Mouse (Mus musculus): ENCODE data around the gene Mgat1. TPM values are rescaled to one million over a fixed set of nuclear protein-coding genes. Genes with fewer than 3 reads are reported as not detected.

Gene Mgat1
- polyA plus RNA-seq, 1 experiment from 2014 or later, result 55.3 TPM

GRCm38 (mm10) chr11:49203771-49204497, 40.1 kb upstream of the Mgat1 start:
- peaks cover 6% of the 10 kb centered on the region; the same call in 1 of the 2 replicates for H3K4me1 ChIP-seq (ENCODE audit: control insufficient read depth, insufficient read depth, low read length)
- peak overlapping the region; percentile 99 for H3K27ac ChIP-seq (ENCODE audit: low read depth, low read length)
- ATAC-seq (ENCODE audit: low FRiP score, low TSS enrichment), result peak; percentile 79
- peak overlapping the region; percentile 97 for H3K9ac ChIP-seq (ENCODE audit: low read depth, low read length)
- peaks cover 9% of the 10 kb centered on the region for H3K36me3 ChIP-seq (ENCODE audit: control insufficient read depth, insufficient read depth, low read length)
- no peaks in the 10 kb centered on the region for H3K9me3 ChIP-seq (ENCODE audit: control insufficient read depth, low read length)
- peak overlapping the region; percentile 75 for H3K4me2 ChIP-seq (replicated peaks; ENCODE audit: low read depth, low read length)
- under 1% methylated on average over 24 of the region's 24 CpGs for WGBS
- H3K27me3 ChIP-seq (ENCODE audit: control insufficient read depth, insufficient read depth, low read length), result no peaks in the 10 kb centered on the region
- peak overlapping the region; percentile 88 for H3K4me3 ChIP-seq (ENCODE audit: low read length)

GRCm38 (mm10) chr11:49205080-49205590, 38.9 kb upstream of the Mgat1 start:
- H3K27me3 ChIP-seq (ENCODE audit: control insufficient read depth, insufficient read depth, low read length), result no peaks in the 10 kb centered on the region
- H3K4me1 ChIP-seq (ENCODE audit: control insufficient read depth, insufficient read depth, low read length), result peaks cover 6% of the 10 kb centered on the region; the same call in 1 of the 2 replicates
- ATAC-seq (ENCODE audit: low FRiP score, low TSS enrichment), result no peak
- peak overlapping the region; percentile 75 for H3K4me2 ChIP-seq (replicated peaks; ENCODE audit: low read depth, low read length)
- no peak overlapping the region for H3K27ac ChIP-seq (ENCODE audit: low read depth, low read length)
- 77% methylated on average over 6 of the region's 6 CpGs for WGBS
- H3K9me3 ChIP-seq (ENCODE audit: control insufficient read depth, low read length), result no peaks in the 10 kb centered on the region
- peak overlapping the region; percentile 88 for H3K4me3 ChIP-seq (ENCODE audit: low read length)
- peaks cover 9% of the 10 kb centered on the region for H3K36me3 ChIP-seq (ENCODE audit: control insufficient read depth, insufficient read depth, low read length)
- no peak overlapping the region for H3K9ac ChIP-seq (ENCODE audit: low read depth, low read length)

GRCm38 (mm10) chr11:49207495-49207894, 36.5 kb upstream of the Mgat1 start:
- Histone ChIP-seq H3K9ac (ENCODE audit: low read depth, low read length) (no peak overlapping the region), H3K36me3 (ENCODE audit: control insufficient read depth, insufficient read depth, low read length) (peaks cover 9% of the 10 kb centered on the region), H3K27me3 (ENCODE audit: control insufficient read depth, insufficient read depth, low read length) (no peaks in the 10 kb centered on the region), H3K27ac (ENCODE audit: low read depth, low read length) (no peak overlapping the region), H3K4me1 (ENCODE audit: control insufficient read depth, insufficient read depth, low read length) (peaks cover 6% of the 10 kb centered on the region; the same call in 1 of the 2 replicates), H3K4me2 (replicated peaks; ENCODE audit: low read depth, low read length) (no peak overlapping the region), H3K9me3 (ENCODE audit: control insufficient read depth, low read length) (no peaks in the 10 kb centered on the region), H3K4me3 (ENCODE audit: low read length) (no peak overlapping the region)
- no peak for ATAC-seq (ENCODE audit: low FRiP score, low TSS enrichment)
- WGBS, result 94% methylated on average over 1 of the region's 1 CpGs

GRCm38 (mm10) chr11:49212577-49212976, 31.4 kb upstream of the Mgat1 start:
- Histone ChIP-seq H3K27ac (ENCODE audit: low read depth, low read length) (no peak overlapping the region), H3K9me3 (ENCODE audit: control insufficient read depth, low read length) (no peaks in the 10 kb centered on the region), H3K36me3 (ENCODE audit: control insufficient read depth, insufficient read depth, low read length) (peaks cover 48% of the 10 kb centered on the region), H3K4me3 (ENCODE audit: low read length) (no peak overlapping the region), H3K4me1 (ENCODE audit: control insufficient read depth, insufficient read depth, low read length) (no peaks in the 10 kb centered on the region), H3K4me2 (replicated peaks; ENCODE audit: low read depth, low read length) (no peak overlapping the region), H3K27me3 (ENCODE audit: control insufficient read depth, insufficient read depth, low read length) (no peaks in the 10 kb centered on the region), H3K9ac (ENCODE audit: low read depth, low read length) (no peak overlapping the region)
- no peak for ATAC-seq (ENCODE audit: low FRiP score, low TSS enrichment)

- WGBS, result 100% methylated on average over 1 of the region's 1 CpGs
- ATAC-seq (ENCODE audit: low FRiP score, low TSS enrichment), result no peak
- Histone ChIP-seq H3K27me3 (ENCODE audit: control insufficient read depth, insufficient read depth, low read length) (no peaks in the 10 kb centered on the region), H3K4me2 (replicated peaks; ENCODE audit: low read depth, low read length) (no peak overlapping the region), H3K27ac (ENCODE audit: low read depth, low read length) (no peak overlapping the region), H3K9me3 (ENCODE audit: control insufficient read depth, low read length) (no peaks in the 10 kb centered on the region), H3K4me1 (ENCODE audit: control insufficient read depth, insufficient read depth, low read length) (no peaks in the 10 kb centered on the region), H3K9ac (ENCODE audit: low read depth, low read length) (no peak overlapping the region), H3K36me3 (ENCODE audit: control insufficient read depth, insufficient read depth, low read length) (peaks cover 49% of the 10 kb centered on the region), H3K4me3 (ENCODE audit: low read length) (no peak overlapping the region)
These were observed 30.5 kb upstream of the Mgat1 start for GRCm38 (mm10) chr11:49213505-49213904.

- 98% methylated on average over 2 of the region's 2 CpGs for WGBS
- H3K9me3 ChIP-seq (ENCODE audit: control insufficient read depth, low read length), result no peaks in the 10 kb centered on the region
- peaks cover 34% of the 10 kb centered on the region for H3K36me3 ChIP-seq (ENCODE audit: control insufficient read depth, insufficient read depth, low read length)
- H3K27me3 ChIP-seq (ENCODE audit: control insufficient read depth, insufficient read depth, low read length), result no peaks in the 10 kb centered on the region
- no peak overlapping the region for H3K4me3 ChIP-seq (ENCODE audit: low read length)
- ATAC-seq (ENCODE audit: low FRiP score, low TSS enrichment), result no peak
- H3K27ac ChIP-seq (ENCODE audit: low read depth, low read length), result no peak overlapping the region
- no peak overlapping the region for H3K9ac ChIP-seq (ENCODE audit: low read depth, low read length)
- H3K4me2 ChIP-seq (replicated peaks; ENCODE audit: low read depth, low read length), result no peak overlapping the region
- H3K4me1 ChIP-seq (ENCODE audit: control insufficient read depth, insufficient read depth, low read length), result no peaks in the 10 kb centered on the region
These were observed 24.7 kb upstream of the Mgat1 start for GRCm38 (mm10) chr11:49219271-49219670.

GRCm38 (mm10) chr11:49224455-49224854, 19.5 kb upstream of the Mgat1 start:
- Histone ChIP-seq H3K4me2 (replicated peaks; ENCODE audit: low read depth, low read length) (no peak overlapping the region), H3K27me3 (ENCODE audit: control insufficient read depth, insufficient read depth, low read length) (no peaks in the 10 kb centered on the region), H3K27ac (ENCODE audit: low read depth, low read length) (no peak overlapping the region), H3K9me3 (ENCODE audit: control insufficient read depth, low read length) (no peaks in the 10 kb centered on the region), H3K4me1 (ENCODE audit: control insufficient read depth, insufficient read depth, low read length) (no peaks in the 10 kb centered on the region), H3K36me3 (ENCODE audit: control insufficient read depth, insufficient read depth, low read length) (no peaks in the 10 kb centered on the region), H3K9ac (ENCODE audit: low read depth, low read length) (no peak overlapping the region), H3K4me3 (ENCODE audit: low read length) (no peak overlapping the region)
- WGBS, result 85% methylated on average over 1 of the region's 1 CpGs
- ATAC-seq (ENCODE audit: low FRiP score, low TSS enrichment), result no peak

GRCm38 (mm10) chr11:49232781-49233180, 11.2 kb upstream of the Mgat1 start:
- no peaks in the 10 kb centered on the region for H3K9me3 ChIP-seq (ENCODE audit: control insufficient read depth, low read length)
- no peak overlapping the region for H3K4me2 ChIP-seq (replicated peaks; ENCODE audit: low read depth, low read length)
- ATAC-seq (ENCODE audit: low FRiP score, low TSS enrichment), result no peak
- no peak overlapping the region for H3K9ac ChIP-seq (ENCODE audit: low read depth, low read length)
- no peaks in the 10 kb centered on the region for H3K36me3 ChIP-seq (ENCODE audit: control insufficient read depth, insufficient read depth, low read length)
- no peaks in the 10 kb centered on the region for H3K27me3 ChIP-seq (ENCODE audit: control insufficient read depth, insufficient read depth, low read length)
- 75% methylated on average over 3 of the region's 3 CpGs for WGBS
- H3K4me1 ChIP-seq (ENCODE audit: control insufficient read depth, insufficient read depth, low read length), result no peaks in the 10 kb centered on the region
- no peak overlapping the region for H3K27ac ChIP-seq (ENCODE audit: low read depth, low read length)
- H3K4me3 ChIP-seq (ENCODE audit: low read length), result no peak overlapping the region

GRCm38 (mm10) chr11:49235459-49236207, 8.4 kb upstream of the Mgat1 start:
- H3K27ac ChIP-seq (ENCODE audit: low read depth, low read length), result no peak overlapping the region
- ATAC-seq (ENCODE audit: low FRiP score, low TSS enrichment), result no peak
- WGBS, result 72% methylated on average over 3 of the region's 3 CpGs

More at GRCm38 (mm10) chr11:49235459-49236207, 8.4 kb upstream of the Mgat1 start:
- Histone ChIP-seq H3K36me3 (ENCODE audit: control insufficient read depth, insufficient read depth, low read length) (no peaks in the 10 kb centered on the region), H3K4me3 (ENCODE audit: low read length) (no peak overlapping the region), H3K4me2 (replicated peaks; ENCODE audit: low read depth, low read length) (no peak overlapping the region), H3K9ac (ENCODE audit: low read depth, low read length) (no peak overlapping the region), H3K27me3 (ENCODE audit: control insufficient read depth, insufficient read depth, low read length) (no peaks in the 10 kb centered on the region), H3K4me1 (ENCODE audit: control insufficient read depth, insufficient read depth, low read length) (no peaks in the 10 kb centered on the region), H3K9me3 (ENCODE audit: control insufficient read depth, low read length) (0 out of 2 replicates have a peak, but pooled peaks cover 3% of the 10 kb centered on the region)
